Mouse (Mus musculus): ENCODE data around the gene Stam.

DNA sequence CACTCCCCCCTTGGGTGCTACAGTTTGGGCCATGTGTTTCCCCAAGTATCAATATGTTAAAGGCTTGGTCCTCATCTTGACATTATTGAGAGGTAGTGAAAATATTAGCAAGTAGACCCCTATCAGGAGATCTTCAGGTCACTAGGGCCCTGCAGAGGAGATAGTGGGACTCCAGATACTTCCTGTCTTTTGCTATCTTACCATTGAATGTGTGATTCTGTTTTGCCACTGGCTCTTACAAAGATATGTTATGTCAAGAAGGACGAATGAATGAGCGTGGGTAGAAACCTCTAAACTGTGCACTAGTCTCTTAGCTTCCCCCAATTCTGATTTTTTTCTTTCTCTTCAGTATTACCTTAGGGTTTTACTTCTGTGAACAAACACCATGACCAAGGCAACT, 4.9 kb upstream of the Stam start:
- TF ChIP-seq CTCF (IDR thresholded peaks at IDR 0.05; ENCODE audit: low read depth) (no peak), EP300 (IDR thresholded peaks at IDR 0.05; ENCODE audit: low read depth) (no peak)

All from heart, postnatal 0 days (tissue).